Mouse (Mus musculus) brain, embryonic 14.5 days (tissue): ENCODE measurements at regions not wholly inside any gene's neighbourhood (a gene's known extent, or its start where the extent isn't known, plus 50 kb on each side); places are given as distances from the start of the nearest gene placed in this dataset.

Experiments used
- DNase-seq: peaks from one replicate; pipeline ENCODE4 v3.0.0-alpha.2; 2011; ENCODE audit warnings: low read depth
- CTCF ChIP-seq: fragments of 200-500 bp; IDR thresholded peaks from 2 replicates; pipeline ENCODE4 v1.5.1; 2012; ENCODE audit warnings: inconsistent platforms, mild to moderate bottlenecking, moderate library complexity, borderline replicate concordance; ENCODE audit not compliant: insufficient read depth, insufficient read length; ENCODE audit errors: extremely low read depth
- POLR2A ChIP-seq: fragments of 200-500 bp; IDR thresholded peaks from 2 replicates; pipeline ENCODE4 v1.6.1; 2012; ENCODE audit warnings: mild to moderate bottlenecking, inconsistent platforms, borderline replicate concordance; ENCODE audit not compliant: poor library complexity, insufficient read depth, insufficient read length, severe bottlenecking; ENCODE audit errors: extremely low read depth

DNA sequence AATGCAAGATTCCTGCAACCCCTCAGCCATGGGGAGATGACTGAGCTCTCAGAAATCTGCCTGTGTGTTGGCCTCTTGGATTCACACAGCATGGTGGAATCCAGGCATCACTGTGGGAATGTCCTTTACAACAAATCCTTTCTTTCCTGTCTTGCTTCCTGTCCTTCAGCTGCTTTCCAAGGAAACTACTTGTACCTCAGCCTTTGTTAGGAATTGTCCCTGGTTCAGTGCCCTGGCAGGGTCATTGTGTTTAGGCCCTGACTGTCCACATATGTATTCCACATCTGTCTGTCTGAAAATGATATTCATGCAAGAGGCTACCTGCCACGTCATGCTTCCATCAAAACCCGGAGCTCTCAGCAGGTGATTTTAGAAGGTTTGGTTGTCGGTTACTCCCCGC lies 129.9 kb downstream of the Lrrc30 start:
- DNase-seq = no peak
- TF ChIP-seq POLR2A = no peak
- TF ChIP-seq CTCF = no peak

DNA sequence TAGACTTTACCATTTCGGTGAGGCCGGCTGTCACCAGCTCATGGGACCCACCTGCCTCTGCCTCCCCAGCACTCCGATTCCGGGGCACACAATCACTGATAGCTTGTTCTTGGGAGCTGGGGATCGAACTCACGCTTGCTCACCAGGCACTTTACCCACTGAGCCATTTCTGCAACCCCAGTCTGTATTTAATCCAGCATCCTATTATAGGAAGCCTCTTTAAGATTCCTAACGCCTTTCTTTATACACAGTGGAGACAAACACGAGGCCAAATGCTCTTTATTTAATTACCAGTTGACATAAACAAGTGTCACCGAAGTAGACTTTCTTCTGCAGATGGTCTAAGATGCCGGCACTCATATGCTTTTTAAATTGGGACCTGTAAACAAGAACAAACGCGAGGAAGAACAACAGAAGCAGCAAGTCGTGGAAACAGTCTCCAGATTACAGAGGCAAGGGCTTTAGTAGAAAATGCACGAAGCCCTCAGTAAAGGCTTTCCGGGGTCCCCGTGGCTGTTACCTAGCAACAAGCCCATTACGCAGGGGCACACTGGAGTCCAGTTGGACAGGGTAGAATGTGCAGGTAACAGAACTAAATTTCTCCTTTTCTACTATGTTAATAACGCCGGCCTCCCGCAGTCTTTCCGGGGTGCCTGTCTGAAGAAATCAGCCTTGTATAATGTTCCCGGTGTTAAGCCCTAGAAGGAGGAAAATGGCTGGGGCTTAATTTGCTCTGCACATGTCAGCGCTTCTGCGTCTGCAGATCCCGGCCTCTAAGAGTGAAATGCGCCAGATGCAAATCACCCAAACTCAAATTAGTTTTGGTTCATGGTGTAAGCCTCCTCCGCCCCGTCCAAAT lies 132.5 kb downstream of the Lrrc30 start:
- DNase-seq = peak; percentile 88
- TF ChIP-seq POLR2A = no peak
- no peak for TF ChIP-seq CTCF

DNA sequence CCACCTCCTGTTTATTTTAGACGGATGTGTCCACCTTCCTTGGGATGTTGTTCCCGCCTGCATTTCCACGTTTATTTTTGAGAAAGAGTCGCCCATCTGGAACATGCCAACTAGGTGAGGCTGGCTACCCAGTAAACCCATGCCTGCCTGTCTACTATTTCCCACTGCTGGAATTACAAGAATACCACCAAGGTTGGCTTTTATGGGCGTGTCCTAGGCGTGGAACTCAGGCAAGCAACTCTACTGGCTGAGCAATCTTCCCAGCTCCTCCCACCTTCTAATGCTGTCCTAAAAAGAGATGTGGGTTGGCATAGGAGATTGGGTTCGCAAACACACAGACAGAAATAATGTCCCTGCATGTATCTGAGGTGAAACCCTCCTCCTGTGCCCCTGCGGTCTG lies 135.1 kb downstream of the Lrrc30 start:
- no peak for DNase-seq

DNA sequence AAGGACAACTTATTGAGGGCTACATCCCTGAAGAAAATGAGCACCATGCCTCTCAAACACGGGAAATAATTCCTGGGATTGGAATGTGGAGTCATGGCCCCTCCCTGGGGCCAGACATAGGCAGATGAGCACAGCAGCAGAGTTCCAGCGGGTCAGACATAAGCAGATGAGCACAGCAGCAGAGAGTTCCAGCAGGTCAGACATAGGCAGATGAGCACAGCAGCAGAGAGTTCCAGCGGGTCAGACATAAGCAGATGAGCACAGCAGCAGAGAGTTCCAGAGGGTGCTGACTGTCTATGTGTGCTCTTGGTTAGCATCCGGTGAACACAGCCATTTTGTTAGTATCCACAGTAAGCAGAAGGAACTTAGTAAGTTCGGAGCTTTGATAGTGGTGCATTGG lies 126.2 kb upstream of the Ptprm start:
- TF ChIP-seq POLR2A = no peak
- TF ChIP-seq CTCF = no peak
- no peak for DNase-seq

More for the DNA sequence above, 135.1 kb downstream of the Lrrc30 start:
- TF ChIP-seq POLR2A = no peak
- TF ChIP-seq CTCF = no peak

DNA sequence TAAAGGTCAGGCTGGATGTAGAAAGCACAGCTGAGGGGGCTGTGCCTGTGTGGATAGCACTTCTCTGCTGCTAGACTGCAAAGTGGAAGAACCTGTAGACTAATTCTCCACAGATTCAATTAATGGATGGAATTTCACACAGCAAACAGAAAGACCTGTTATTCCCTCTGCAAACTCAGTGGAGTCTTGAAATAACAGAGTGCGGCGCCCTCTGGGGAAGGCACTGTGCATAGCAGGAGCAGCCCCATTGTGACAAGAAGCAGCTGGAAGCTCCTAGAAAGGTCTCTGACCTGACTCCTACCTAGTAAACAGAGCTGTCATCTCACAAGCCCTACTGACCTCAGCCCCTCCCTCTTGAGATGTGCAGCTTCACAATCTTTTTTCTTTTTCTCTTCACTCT lies 118.9 kb upstream of the Ptprm start:
- TF ChIP-seq CTCF (peak; percentile 78), POLR2A (no peak)
- DNase-seq = peak; percentile 83

DNA sequence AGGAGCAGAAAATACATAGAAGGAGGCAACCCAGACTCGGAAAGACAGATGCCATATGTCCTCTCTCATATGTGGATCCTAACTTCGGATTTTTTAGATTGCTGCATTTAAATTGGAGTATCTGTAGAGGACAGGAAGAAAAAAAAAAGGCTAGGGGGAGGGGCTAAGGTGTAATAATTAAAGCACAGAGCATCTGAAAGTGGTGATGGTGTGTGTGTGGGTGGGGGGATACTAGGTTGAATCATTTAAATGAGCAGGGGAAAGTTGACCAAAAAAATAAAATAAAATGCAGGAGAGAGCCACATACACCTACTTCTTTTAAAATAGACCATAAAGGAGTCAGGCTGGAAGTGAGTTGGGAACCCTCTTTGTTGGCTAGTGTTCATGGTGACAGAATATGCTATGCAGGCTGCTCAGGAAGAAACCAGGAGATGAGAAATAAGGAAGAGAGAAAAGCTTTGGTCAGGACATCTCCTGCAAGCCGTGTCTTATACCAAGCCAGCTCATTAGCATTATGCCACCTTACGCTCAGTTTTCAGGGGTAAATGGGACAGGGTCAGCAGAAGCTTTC lies 104.7 kb upstream of the Ptprm start:
- DNase-seq = no peak
- no peak for TF ChIP-seq CTCF
- TF ChIP-seq POLR2A = no peak

DNA sequence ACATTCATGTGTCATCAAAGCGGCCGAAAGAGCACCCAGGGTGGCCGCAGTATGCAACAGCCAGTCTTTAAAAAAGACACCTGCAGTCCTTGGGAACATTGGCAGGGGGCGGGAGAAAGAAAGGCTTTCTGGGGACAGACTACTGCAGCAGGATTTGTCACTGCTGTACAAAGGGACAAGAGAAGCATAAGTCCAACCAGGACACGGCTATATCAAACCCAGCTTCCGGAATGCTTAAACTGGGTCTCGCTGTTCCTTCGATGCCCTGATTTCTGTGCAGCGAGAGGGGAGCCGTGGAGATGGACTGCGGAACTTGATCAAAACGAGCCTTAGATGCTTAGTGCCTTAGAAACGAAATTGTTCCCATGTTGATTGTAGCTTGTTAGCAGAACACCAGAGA lies 97.7 kb upstream of the Ptprm start:
- TF ChIP-seq CTCF (no peak), POLR2A (no peak)
- no peak for DNase-seq

DNA sequence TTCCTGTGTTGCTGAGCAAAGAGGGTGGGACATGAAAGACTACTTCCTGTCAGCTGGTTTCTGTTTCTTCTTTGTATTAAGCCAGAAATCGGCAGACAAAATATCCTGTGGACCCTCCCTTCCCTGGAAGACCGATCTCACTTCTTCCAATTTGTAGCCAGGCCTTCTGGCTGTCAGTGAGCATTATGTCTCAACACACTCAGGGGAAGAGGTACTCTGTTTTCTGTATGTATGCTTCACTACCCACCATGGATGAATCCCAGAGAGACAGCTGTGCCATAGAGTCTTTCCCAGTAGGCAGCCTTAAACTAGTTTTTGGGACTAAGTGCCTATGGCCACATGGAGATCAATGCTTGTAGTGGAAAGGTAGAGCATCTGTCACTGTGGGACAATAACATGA lies 96.8 kb upstream of the Ptprm start:
- no peak for TF ChIP-seq POLR2A
- DNase-seq = no peak

DNA sequence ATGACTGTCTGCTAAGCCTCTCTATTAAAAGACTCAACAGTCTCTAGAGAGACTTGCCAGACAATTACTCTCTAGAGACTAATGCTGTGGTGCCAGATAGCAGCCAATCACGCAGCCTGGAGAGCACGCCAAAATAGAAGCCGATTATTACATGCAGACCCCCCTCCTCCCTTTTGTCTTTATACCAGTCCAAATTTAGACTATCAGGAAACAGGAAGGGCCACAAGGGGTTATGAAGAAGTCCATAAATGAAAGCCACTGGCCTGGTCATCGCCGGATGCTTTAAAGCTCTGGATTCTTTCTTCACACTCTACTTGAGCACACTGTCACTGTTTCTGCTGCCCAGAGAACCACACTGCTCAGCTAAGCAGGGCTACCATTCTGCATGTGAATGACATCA lies 95.8 kb upstream of the Ptprm start:
- no peak for TF ChIP-seq POLR2A
- TF ChIP-seq CTCF = no peak
- DNase-seq = no peak

DNA sequence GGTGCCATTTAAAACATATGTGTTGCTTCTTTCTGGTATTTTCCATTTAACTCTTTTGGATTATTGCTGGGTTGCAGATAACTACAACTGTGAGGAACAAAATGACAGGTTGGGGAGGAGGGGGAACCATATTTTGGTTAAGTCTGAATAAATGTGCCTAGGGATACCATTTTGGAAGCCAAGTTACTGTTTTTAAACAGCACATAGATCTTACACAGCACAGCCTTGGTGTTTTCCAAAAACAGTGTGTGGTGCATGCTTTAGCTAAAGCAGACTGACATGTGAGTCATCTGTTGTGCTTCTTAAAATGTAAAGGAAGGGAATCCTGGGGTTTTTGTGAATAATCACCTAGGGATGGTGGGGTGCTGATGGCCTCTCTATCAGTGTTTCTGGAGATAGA lies 91.7 kb upstream of the Ptprm start:
- no peak for DNase-seq
- no peak for TF ChIP-seq POLR2A
- TF ChIP-seq CTCF = no peak

DNA sequence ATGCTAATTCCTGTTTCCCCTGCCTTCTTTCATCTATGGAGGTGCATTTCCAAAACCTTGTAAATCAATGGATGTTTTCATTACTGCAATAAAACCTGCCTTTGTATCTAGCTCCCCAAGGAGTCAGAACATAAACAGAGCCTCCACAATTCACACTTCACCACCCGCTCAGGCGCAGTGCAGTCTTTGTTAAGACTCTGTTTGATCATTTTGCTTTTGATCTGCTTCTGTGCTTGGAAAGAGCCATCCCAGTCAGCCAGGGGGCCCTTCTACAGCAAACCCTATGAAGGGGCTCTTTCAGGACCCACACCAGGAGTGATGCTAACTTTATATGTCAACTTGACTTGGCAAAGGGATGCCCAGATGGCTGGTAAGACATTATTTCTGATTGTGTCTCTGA lies 86.7 kb upstream of the Ptprm start:
- peak; percentile 29 for DNase-seq
- TF ChIP-seq CTCF (no peak), POLR2A (no peak)

DNA sequence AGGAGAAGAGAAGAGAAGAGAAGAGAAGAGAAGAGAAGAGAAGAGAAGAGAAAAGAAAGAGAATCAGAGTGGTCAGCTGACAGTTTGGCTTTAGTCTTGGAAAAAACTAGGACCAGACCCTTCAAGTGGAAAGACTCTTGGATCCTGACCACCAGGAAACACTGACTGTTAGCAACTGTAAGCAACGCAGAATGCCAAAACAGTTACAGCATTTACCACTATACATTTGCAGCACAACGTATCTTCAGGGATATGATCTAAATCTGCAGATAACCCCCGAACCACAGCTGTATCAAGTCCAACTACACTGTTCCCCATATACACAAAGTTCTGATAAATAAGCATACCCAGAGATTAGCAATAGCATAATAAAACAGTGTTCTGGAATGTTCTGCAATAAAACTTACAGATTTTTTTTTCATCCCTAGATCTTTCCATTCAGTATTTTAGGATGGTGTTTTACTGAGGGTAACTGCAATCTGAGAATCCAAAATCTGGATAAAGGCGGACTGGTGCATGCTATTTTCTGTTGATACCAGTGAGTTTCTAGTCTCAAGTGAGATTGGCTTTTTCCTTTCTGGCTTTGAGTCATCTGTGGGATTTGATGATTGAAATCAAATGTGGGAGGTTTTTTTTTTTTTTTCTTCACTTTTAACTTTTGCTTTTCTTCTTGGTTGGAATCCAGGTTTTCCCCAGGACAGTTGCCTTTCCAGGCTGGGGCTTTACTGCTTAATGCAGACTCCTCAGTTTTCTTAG lies 65.9 kb upstream of the Ptprm start:
- DNase-seq = no peak
- TF ChIP-seq POLR2A (no peak), CTCF (no peak)

DNA sequence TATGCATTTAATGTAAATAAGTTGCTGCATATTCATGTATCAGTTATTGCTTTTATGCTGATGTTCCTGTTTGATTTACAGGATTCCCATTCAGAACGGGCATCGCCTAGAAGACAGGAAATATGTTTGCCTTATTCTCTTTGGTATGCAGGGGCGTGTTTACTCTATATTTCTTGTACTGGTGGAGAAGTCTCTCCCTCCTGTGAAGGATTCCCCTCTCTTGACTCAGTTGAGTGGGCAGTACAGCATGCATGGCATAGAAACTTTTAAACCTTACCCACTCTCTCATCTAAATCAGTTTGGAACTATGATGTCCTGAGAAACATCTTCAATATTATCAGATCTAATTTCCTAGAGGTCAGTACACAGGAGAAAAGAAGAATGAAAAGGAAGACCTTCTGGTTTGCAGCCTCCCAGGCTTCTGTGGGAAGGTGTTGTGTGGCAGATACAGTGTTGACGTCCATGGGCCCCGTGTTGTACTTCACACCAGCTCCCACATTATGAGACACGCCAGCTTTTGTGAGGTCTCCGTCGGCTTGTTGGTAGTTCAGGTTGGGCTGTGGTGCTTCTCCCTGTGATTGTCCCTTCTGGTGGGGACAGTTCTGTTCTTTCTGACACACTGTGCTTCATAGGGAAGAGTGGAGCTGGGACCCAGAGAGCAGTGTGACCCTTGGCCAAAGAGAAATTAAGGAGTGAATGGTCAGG lies 58.4 kb upstream of the Ptprm start:
- no peak for DNase-seq
- TF ChIP-seq CTCF = no peak
- TF ChIP-seq POLR2A = no peak
